Mouse (Mus musculus) stomach, postnatal 0 days (tissue): Measurements from ENCODE around the gene Eif2s1. TPM values are rescaled to one million over a fixed set of nuclear protein-coding genes. Genes with fewer than 3 reads are reported as not detected.

ENCODE experiments used
- ATAC-seq: fragments of 200-750 bp; cut with Nextera tagmentation; 2 replicates; pipeline ENCODE4 v1.8.0; 2017; ENCODE audit not compliant: low FRiP score, low TSS enrichment
- DNase-seq: peaks from one replicate; pipeline ENCODE4 v3.0.0-alpha.2; 2016; ENCODE audit warnings: low spot score
- H3K27ac ChIP-seq: fragments of 300-500 bp; sonication (generic); replicated peaks from 2 replicates; pipeline ENCODE4 v1.5.1; 2014; ENCODE audit warnings: mild to moderate bottlenecking, control low read depth
- H3K27me3 ChIP-seq: fragments of 300-500 bp; sonication (generic); 2 replicates; pipeline ENCODE4 v1.6.1; 2014; ENCODE audit warnings: low read length; ENCODE audit not compliant: control insufficient read depth, insufficient read depth
- H3K36me3 ChIP-seq: fragments of 300-500 bp; sonication (generic); 2 replicates; pipeline ENCODE4 v1.6.1; 2014; ENCODE audit warnings: low read length, mixed read lengths; ENCODE audit not compliant: control insufficient read depth, insufficient read depth
- H3K4me1 ChIP-seq: fragments of 300-500 bp; sonication (generic); replicated peaks from 2 replicates; pipeline ENCODE4 v1.6.1; 2014; ENCODE audit warnings: antibody characterized with exemption; ENCODE audit not compliant: control insufficient read depth, insufficient read depth
- H3K4me2 ChIP-seq: fragments of 300-500 bp; sonication (generic); replicated peaks from 2 replicates; pipeline ENCODE4 v1.6.1; 2014; ENCODE audit warnings: low read depth, mild to moderate bottlenecking, control low read depth, moderate library complexity
- H3K4me3 ChIP-seq: fragments of 300-500 bp; sonication (generic); 2 replicates; pipeline ENCODE4 v1.5.1; 2014; ENCODE audit warnings: low read depth, low read length, control low read depth
- H3K9ac ChIP-seq: fragments of 300-500 bp; sonication (generic); 2 replicates; pipeline ENCODE4 v1.6.1; 2014; ENCODE audit warnings: mild to moderate bottlenecking, low read length, control low read depth, mixed read lengths
- H3K9me3 ChIP-seq: fragments of 300-500 bp; sonication (generic); 2 replicates; pipeline ENCODE4 v1.6.1; 2016; ENCODE audit warnings: low read length; ENCODE audit not compliant: control insufficient read depth
- CTCF ChIP-seq: IDR thresholded peaks from 2 replicates; pipeline ENCODE4 v1.5.1; 2016; ENCODE audit warnings: antibody characterized with exemption, low read depth, mild to moderate bottlenecking, moderate library complexity
- EP300 ChIP-seq: optimal IDR thresholded peaks from 2 replicates; pipeline ENCODE3; 2016; ENCODE audit warnings: antibody characterized with exemption
- WGBS: fragments of 180-500 bp; shearing (Covaris S2); extraction: QIAGEN DNeasy Blood & Tissue Kit; methylation state at CpG from one replicate; pipeline ENCODE4 v1.1.7; 2014; 5-methylcytosine and 5-hydroxymethylcytosine counted together
- polyA plus RNA-seq: library from polyadenylated mRNA; unstranded; fragments of >200 nt; fragmentation: Nextera tagmentation; extraction: Ambion mirVana; gene quantifications from 2 replicates; pipeline ENCODE4 v1.2.1, GENCODE M21; 2015

Gene Eif2s1
- polyA plus RNA-seq, 1 experiment from 2014 or later = 132 TPM

DNA sequence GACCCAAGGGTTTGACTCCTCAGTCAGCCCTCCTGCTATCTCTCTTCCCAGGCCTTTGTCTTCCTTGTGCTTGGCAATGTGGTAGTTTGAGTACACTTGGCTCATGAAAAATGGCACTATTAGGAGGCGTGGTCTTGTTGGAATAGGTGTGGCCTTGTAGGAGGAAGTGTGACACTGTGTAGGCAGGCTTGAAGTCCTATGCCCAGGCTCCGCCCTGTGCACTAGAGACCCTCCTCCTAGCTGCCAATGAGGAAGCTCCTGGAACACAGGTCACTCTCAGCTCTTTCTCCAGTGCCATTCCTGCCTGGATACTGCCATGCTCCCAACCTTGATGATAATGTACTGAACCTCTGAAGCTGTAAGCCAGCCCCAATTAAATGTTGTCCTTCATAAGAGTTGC, 29.5 kb downstream of the Eif2s1 start:
- H3K27ac ChIP-seq = no peak overlapping the region
- no peaks in the 10 kb centered on the region; the same call in 1 of the 2 replicates for H3K36me3 ChIP-seq
- H3K9me3 ChIP-seq = no peaks in the 10 kb centered on the region
- ATAC-seq (0 out of 2 replicates have a peak, but pooled peaks have one; percentile 47), DNase-seq (peak; percentile 16)
- no peak overlapping the region for H3K4me2 ChIP-seq
- no peak overlapping the region for H3K9ac ChIP-seq
- no peaks in the 10 kb centered on the region for H3K27me3 ChIP-seq
- TF ChIP-seq CTCF = no peak
- TF ChIP-seq EP300 = no peak
- no peaks in the 10 kb centered on the region for H3K4me1 ChIP-seq
- 76% methylated on average over 2 of the region's 2 CpGs for WGBS
- no peak overlapping the region for H3K4me3 ChIP-seq

DNA sequence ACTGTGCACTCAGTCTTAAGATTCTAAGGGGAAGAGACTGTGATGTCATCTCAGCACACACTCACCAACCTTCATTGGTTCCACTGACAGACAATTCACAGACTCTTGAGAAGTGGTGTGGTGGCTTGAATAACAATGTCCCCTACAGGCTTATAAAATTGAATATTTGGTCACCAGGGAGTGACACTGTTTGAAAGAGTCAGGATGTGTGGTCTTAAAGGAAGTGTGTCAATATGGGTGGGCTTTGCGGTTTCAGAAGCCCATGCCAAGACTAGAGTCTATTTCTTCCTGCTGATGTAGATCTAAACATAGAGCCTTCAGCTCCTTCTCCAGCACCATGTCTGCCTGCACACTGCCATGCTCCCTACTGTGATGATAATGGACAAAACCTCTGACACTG, 36.2 kb downstream of the Eif2s1 start:
- Histone ChIP-seq H3K9me3 (no peaks in the 10 kb centered on the region), H3K27me3 (no peaks in the 10 kb centered on the region), H3K4me2 (no peak overlapping the region), H3K4me1 (no peaks in the 10 kb centered on the region), H3K4me3 (no peak overlapping the region), H3K27ac (no peak overlapping the region), H3K36me3 (no peaks in the 10 kb centered on the region), H3K9ac (no peak overlapping the region)
- 87% methylated on average over 1 of the region's 1 CpGs for WGBS
- DNase-seq (no peak), ATAC-seq (no peak)
- TF ChIP-seq CTCF (no peak), EP300 (no peak)

DNA sequence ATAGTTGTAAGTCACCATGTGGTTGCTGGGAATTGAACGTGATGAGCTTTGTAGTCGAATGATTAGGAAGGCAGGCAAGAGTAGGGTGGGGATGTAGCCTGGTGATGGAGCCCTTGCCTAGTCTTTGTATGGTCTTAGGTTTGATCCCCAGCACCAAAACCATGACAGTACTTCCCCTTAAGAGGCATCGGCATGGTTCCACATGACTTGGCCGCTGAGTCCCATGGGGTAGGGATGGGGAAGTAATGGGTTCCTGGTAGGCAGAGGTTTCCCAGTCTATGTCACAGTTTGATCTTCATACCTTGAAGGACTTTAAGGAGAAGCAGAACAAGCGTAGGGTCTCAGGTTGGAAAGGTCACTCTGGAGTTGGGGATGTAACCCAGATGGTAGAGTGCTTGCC, 39.8 kb downstream of the Eif2s1 start:
- no peak overlapping the region for H3K9ac ChIP-seq
- DNase-seq = no peak
- H3K9me3 ChIP-seq = no peaks in the 10 kb centered on the region
- no peaks in the 10 kb centered on the region for H3K36me3 ChIP-seq
- no peak for ATAC-seq
- H3K27me3 ChIP-seq = no peaks in the 10 kb centered on the region
- 83% methylated on average over 5 of the region's 5 CpGs for WGBS
- TF ChIP-seq CTCF = no peak
- no peak for TF ChIP-seq EP300
- no peak overlapping the region for H3K4me3 ChIP-seq
- H3K4me1 ChIP-seq = no peaks in the 10 kb centered on the region
- no peak overlapping the region for H3K27ac ChIP-seq
- H3K4me2 ChIP-seq = no peak overlapping the region

DNA sequence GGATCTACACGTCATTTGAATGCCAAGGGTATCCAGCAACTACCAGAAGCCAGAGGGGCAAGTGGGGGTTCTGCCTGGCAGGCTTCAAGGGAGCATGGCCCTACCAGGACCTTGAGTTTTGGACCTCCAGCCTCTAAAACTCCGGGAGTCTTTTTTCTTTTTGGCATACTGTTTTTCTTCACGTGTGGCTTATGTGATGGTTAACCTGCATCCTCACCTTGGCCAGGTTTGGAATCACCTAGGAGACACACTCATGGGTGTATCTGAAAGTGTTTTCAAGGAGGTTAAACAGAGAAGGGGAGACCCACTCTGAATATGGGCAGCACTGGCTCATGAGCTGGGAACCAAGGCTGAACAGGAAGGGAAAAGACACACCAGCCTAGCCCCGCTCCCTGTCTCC, 41.7 kb downstream of the Eif2s1 start:
- no peaks in the 10 kb centered on the region for H3K4me1 ChIP-seq
- ATAC-seq (no peak), DNase-seq (no peak)
- no peaks in the 10 kb centered on the region for H3K27me3 ChIP-seq
- no peaks in the 10 kb centered on the region for H3K9me3 ChIP-seq
- H3K27ac ChIP-seq = no peak overlapping the region
- no peak overlapping the region for H3K9ac ChIP-seq
- no peak overlapping the region for H3K4me3 ChIP-seq
- TF ChIP-seq EP300 = no peak
- no peak for TF ChIP-seq CTCF
- 81% methylated on average over 4 of the region's 4 CpGs for WGBS
- H3K36me3 ChIP-seq = no peaks in the 10 kb centered on the region
- H3K4me2 ChIP-seq = no peak overlapping the region

DNA sequence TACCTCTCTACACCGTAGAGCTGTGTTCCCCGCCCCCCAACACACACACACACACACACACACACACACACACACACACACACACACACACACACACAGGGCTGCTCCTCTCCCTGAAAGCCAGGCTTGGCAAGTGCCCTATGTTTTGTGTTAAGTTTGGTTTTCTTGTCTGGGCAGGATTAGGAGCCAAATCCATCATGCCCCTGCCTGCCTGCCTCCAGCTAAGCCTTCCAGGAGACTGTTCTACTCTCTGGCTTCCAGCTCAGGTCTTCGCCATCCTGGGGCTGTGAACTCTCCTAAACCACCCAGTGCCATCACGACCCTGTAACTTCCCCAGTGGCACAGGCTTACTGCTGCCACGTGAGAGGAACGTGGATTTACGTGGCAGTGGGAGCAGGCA, 42.9 kb downstream of the Eif2s1 start:
- ATAC-seq (no peak; the same call in 1 of the 2 replicates), DNase-seq (no peak)
- Histone ChIP-seq H3K36me3 (no peaks in the 10 kb centered on the region), H3K4me3 (no peak overlapping the region), H3K27ac (peak overlapping the region; percentile 56; the same call in 1 of the 2 replicates), H3K27me3 (no peaks in the 10 kb centered on the region), H3K9ac (no peak overlapping the region), H3K9me3 (0 out of 2 replicates have a peak, but pooled peaks cover 3% of the 10 kb centered on the region), H3K4me2 (peak overlapping the region; percentile 36), H3K4me1 (no peaks in the 10 kb centered on the region)
- TF ChIP-seq EP300 (no peak), CTCF (no peak)
- WGBS = 64% methylated on average over 5 of the region's 7 CpGs

DNA sequence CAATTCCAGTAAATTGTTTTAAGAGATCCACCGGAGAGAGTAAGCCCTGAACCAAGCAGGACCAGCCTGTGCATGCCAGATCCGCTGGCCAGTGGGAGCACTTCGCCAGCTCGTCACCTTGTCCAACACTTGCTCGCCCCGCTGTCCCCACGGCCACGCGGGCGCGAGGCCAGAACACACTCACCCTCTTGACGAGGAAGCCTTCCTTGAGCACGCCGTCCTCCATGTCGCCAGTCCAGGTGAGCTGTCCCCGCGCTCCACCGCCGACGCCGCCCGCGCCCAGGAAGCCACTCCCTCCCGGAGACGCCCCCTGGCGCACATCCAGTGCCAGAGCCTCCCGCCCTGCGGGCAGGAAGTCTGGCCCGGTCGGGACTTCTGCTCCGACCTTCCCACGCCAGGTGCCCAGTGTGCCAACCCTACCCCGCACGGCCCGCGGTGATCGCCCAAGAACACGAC, 45.1 kb downstream of the Eif2s1 start, which contains the start of gene Plek2:
Plek2 (minus strand) TSS at position 258 of the 456 bp plus-strand sequence.
- ATAC-seq (peak; percentile 73), DNase-seq (peak; percentile 94)
- Histone ChIP-seq H3K4me1 (no peaks in the 10 kb centered on the region), H3K9ac (peak within 1 kb of the TSS; percentile 65), H3K36me3 (no peaks in the 10 kb centered on the region), H3K9me3 (0 out of 2 replicates have a peak, but pooled peaks cover 3% of the 10 kb centered on the region), H3K4me3 (peak within 1 kb of the TSS; percentile 48), H3K4me2 (peak within 1 kb of the TSS; percentile 66), H3K27ac (peak within 1 kb of the TSS; percentile 40), H3K27me3 (no peaks in the 10 kb centered on the region)
- TF ChIP-seq EP300 (no peak), CTCF (peak; percentile 67)
- 2% methylated on average over 35 of the region's 38 CpGs for WGBS
